ENCODE assay signal across 19 mouse cellular contexts in the genomic region with DNA sequence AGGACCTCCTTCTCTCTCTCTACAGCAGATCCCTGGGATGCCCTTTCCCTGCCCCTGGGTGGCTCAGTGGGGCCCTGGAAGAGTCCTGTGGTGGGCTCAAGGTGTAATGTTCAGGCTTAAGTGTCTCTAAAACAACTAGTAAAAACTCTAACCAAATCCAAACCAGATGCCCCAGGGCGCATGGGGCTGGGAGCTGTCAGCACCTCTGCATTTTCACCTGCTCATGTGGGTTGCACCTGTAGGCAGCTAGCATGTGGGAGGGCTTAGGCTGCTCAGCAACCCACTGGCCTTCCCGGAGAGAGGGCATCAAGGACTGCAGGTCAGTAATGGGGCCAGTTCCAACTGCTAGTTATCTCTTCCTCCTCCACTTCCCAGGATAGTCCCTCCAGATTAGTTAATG.
DNase-seq lines count a peak whose midpoint lies in the region; ATAC-seq lines count a peak whose summit lies in the region.
"Had no signal": no experiment of that assay in that cellular context is flagged by ENCODE, and none has a peak within 500 bp of the region (broad histone marks: within the 10 kb centered on the region; RNA-seq: fewer than 3 reads in every experiment).

No protein-coding gene starts in this region.

- 0 out of 2 replicates have a peak, but pooled peaks have one; percentile 78 for ATAC-seq in limb, embryonic 11.5 days (ENCODE audit: insufficient number of reproducible peaks, low FRiP score, low TSS enrichment, low read depth)
- ATAC-seq: forebrain, embryonic 13.5 days; forebrain, embryonic 15.5 days; forebrain, postnatal 0 days had no signal

- peaks cover 22% of the 10 kb centered on the region for H3K4me1 ChIP-seq in limb, embryonic 11.5 days (ENCODE audit: control insufficient read depth, insufficient read depth, low read length)
- H3K4me1 ChIP-seq: forebrain, embryonic 13.5 days; forebrain, embryonic 15.5 days had no signal

- H3K4me2 ChIP-seq in limb, embryonic 11.5 days (ENCODE audit: low read depth, severe bottlenecking) = no peak overlapping the region
- H3K4me2 ChIP-seq: embryonic facial prominence, embryonic 12.5 days; forebrain, embryonic 13.5 days; forebrain, embryonic 15.5 days had no signal

- 30% methylated on average over 2 of the region's 2 CpGs for WGBS in limb, embryonic 11.5 days

- H3K9ac ChIP-seq in limb, embryonic 11.5 days (ENCODE audit: low read length) = no peak overlapping the region
- H3K9ac ChIP-seq: embryonic facial prominence, embryonic 12.5 days; forebrain, embryonic 13.5 days; forebrain, embryonic 15.5 days; forebrain, postnatal 0 days had no signal

- H3K9me3 ChIP-seq in limb, embryonic 11.5 days (ENCODE audit: control insufficient read depth, low read length) = no peaks in the 10 kb centered on the region
- H3K9me3 ChIP-seq: forebrain, embryonic 13.5 days; forebrain, embryonic 15.5 days had no signal

- H3K27me3 ChIP-seq in limb, embryonic 11.5 days (ENCODE audit: control insufficient read depth, insufficient read depth, low read length) = peaks cover 23% of the 10 kb centered on the region
- H3K27me3 ChIP-seq: forebrain, embryonic 15.5 days had no signal

- peak; percentile 17 for DNase-seq in embryo, embryonic 10.5 days (ENCODE audit: low spot score)
- no peak for DNase-seq in embryo, embryonic 10 days (ENCODE audit: low spot score)
- DNase-seq in forelimb bud, embryonic 11.5 days (ENCODE audit: low read depth, low spot score) = peak; percentile 85
- DNase-seq in limb, embryonic 11.5 days (ENCODE audit: low spot score) = peak; percentile 87
- DNase-seq in c-Kit-positive CD71-positive TER-119-positive erythroid progenitor cells, embryonic 14.5 days (ENCODE audit: low spot score) = no peak
- DNase-seq in B cell, adult 2 months = no peak
- DNase-seq: adrenal gland, adult 2 months; adrenal gland, postnatal 10 days; adrenal gland, postnatal 25 days; cerebellum, adult 11-12 months; cerebellum, adult 2 months; cerebellum, adult 9-10 months; cerebellum, postnatal 10 days; cerebellum, postnatal 25 days; forebrain, postnatal 0 days had no signal

- no peak overlapping the region for H3K4me3 ChIP-seq in limb, embryonic 11.5 days (ENCODE audit: low read depth, low read length)
- H3K4me3 ChIP-seq: embryonic facial prominence, embryonic 10.5 days; embryonic facial prominence, embryonic 12.5 days; forebrain, embryonic 13.5 days; forebrain, embryonic 15.5 days had no signal

- no peaks in the 10 kb centered on the region for H3K36me3 ChIP-seq in limb, embryonic 11.5 days (ENCODE audit: control insufficient read depth, insufficient read depth, low read length)
- H3K36me3 ChIP-seq: embryonic facial prominence, embryonic 10.5 days; embryonic facial prominence, embryonic 12.5 days; forebrain, embryonic 15.5 days had no signal

- no peak overlapping the region for H3K27ac ChIP-seq in limb, embryonic 11.5 days (replicated peaks; ENCODE audit: low read depth, low read length)
- H3K27ac ChIP-seq: embryonic facial prominence, embryonic 10.5 days; embryonic facial prominence, embryonic 12.5 days; forebrain, embryonic 13.5 days; forebrain, embryonic 15.5 days had no signal

Comparison
In these comparisons a context has a peak if more than half of its experiments do, and no peak if none do; other contexts are left out.
1. DNase-seq: peak in embryo, embryonic 10.5 days (single experiment), forelimb bud, embryonic 11.5 days (single experiment) and limb, embryonic 11.5 days (single experiment); none in embryo, embryonic 10 days (single experiment), c-Kit-positive CD71-positive TER-119-positive erythroid progenitor cells, embryonic 14.5 days (single experiment) and B cell, adult 2 months (0 of 2).